Mouse (Mus musculus) erythroblast, embryonic 14.5 days (primary cell): ENCODE data around the gene Slc6a8.

ENCODE experiments used
- GATA1 ChIP-seq: IDR thresholded peaks from 2 replicates; pipeline ENCODE4 v1.6.1; 2012; ENCODE audit warnings: low read length, inconsistent platforms, mixed read lengths
- TAL1 ChIP-seq: IDR thresholded peaks from 3 replicates; pipeline ENCODE4 v1.6.1; 2012; ENCODE audit warnings: low read length, inconsistent platforms, mixed read lengths

DNA sequence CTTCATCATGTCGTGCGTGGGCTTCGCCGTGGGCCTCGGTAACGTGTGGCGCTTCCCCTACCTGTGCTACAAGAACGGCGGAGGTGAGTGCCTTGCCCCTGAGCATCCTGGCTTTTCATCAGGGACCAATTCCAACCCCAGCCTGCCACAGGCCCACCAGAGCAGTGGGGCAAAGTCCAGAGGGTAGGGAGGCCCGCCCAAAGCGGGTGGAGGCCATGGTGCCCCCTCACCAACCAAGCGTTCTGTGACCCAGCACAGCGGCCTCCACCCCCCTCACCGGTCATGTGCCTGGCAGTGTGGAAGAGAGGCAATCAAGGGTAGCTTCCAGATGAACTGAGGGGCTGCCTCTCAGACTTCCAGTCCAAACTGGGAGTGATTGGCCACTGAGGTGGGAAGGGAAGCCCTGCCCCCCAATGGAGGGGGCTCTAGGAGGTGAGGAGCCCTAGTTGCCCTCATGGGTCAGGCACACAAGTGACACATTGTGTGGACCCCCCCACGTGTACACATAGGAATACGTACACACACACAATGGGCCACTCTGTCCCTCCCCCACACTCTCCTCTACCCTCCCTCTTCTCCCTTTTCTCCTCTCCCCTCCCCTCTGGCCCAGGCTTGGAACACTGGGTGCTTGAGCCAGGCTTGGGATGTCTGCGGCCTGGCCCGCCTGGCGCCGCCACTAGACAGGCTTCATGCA lies 1.2 kb downstream of the Slc6a8 start:
- TF ChIP-seq GATA1 (no peak), TAL1 (no peak)
